Mouse (Mus musculus): Measurements from ENCODE around the gene A930004D18Rik. TPM values are rescaled to one million over a fixed set of nuclear protein-coding genes. Genes with fewer than 3 reads are reported as not detected.
A peak's percentile ranks its signal among the peaks of the same experiment; 100 is the strongest.
"Not testable (repeated sequence)": the region's sequence is repeated elsewhere in the genome, so short reads cannot be mapped to it uniquely, and the experiment has no call there.

A930004D18Rik gene
- polyA plus RNA-seq, 1 experiment from 2014 or later = 11.3 TPM

DNA sequence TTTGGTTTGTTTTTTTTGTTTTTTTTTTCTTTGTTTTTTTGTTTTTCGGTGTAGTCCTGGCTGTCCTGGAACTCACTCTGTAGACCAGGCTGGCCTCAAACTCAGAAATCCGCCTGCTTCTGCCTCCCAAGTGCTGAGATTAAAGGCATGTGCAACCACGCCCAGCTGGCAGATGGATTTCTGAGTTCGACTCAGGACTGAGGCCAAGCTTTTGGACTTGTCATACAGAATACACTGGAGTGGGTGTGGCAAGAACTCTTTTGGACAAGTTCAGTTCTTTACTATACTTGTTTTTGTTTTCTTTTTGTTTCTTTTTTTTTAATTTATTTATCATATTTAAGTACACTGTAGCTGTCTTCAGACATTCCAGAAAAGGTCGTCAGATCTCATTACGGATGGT lies 58.8 kb downstream of the A930004D18Rik start:
- no peak for ATAC-seq (ENCODE audit: insufficient read depth, low FRiP score, low read depth)
- WGBS = 94% methylated on average over 6 of the region's 6 CpGs
- H3K4me2 ChIP-seq = no peak overlapping the region

DNA sequence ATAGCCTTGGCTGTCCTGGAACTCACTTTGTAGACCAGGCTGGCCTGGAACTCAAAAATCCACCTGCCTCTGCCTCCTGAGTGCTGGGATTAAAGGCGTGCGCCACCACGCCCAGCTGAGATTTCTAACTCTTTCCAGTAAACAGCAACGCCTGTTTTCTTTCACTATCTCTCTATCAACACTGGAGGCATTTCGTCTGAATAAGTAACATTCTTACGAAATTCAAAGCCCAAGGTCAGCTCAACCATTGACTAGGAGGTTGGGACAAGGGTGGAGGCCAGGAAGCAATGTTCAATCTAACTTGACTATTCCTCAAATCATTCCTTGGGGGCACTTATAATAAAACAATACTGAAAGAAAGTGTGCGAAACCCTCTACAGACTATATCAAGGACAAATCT lies 59.3 kb downstream of the A930004D18Rik start:
- not testable (repeated sequence) for H3K4me2 ChIP-seq; H3K9me3 ChIP-seq; H3K36me3 ChIP-seq; H3K27ac ChIP-seq; ATAC-seq (ENCODE audit: insufficient read depth, low FRiP score, low read depth); H3K4me1 ChIP-seq; H3K27me3 ChIP-seq (replicated peaks); H3K9ac ChIP-seq; H3K4me3 ChIP-seq (replicated peaks)
- 90% methylated on average over 7 of the region's 7 CpGs for WGBS

More for the DNA sequence above, 58.8 kb downstream of the A930004D18Rik start:
- Histone ChIP-seq H3K27ac (no peak overlapping the region), H3K4me1 (no peaks in the 10 kb centered on the region), H3K36me3 (no peaks in the 10 kb centered on the region), H3K27me3 (replicated peaks) (no peaks in the 10 kb centered on the region), H3K4me3 (replicated peaks) (no peak overlapping the region), H3K9ac (no peak overlapping the region), H3K9me3 (no peaks in the 10 kb centered on the region)

DNA sequence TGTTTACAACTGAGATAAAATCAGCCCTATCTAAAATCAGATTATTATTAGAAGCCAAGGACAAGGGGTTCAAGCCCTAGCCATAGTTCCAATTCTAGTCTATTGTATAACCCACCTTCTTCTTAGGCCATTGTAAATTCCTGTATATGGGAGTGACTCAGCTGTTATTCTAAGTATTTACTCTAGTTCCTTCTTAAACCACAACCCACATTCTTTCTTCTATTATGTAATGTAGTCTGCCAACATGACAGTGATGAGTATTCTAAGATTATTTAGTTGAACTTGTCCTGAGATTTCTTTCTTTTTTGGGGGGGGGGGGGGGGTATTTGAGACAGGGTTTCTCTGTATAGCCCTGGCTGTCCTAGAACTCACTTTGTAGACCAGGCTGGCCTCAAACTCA lies 59.9 kb downstream of the A930004D18Rik start:
- H3K4me1 ChIP-seq; H3K4me2 ChIP-seq; H3K36me3 ChIP-seq; H3K27ac ChIP-seq; H3K9me3 ChIP-seq; H3K27me3 ChIP-seq (replicated peaks); ATAC-seq (ENCODE audit: insufficient read depth, low FRiP score, low read depth); H3K4me3 ChIP-seq (replicated peaks); H3K9ac ChIP-seq: not testable (repeated sequence)

DNA sequence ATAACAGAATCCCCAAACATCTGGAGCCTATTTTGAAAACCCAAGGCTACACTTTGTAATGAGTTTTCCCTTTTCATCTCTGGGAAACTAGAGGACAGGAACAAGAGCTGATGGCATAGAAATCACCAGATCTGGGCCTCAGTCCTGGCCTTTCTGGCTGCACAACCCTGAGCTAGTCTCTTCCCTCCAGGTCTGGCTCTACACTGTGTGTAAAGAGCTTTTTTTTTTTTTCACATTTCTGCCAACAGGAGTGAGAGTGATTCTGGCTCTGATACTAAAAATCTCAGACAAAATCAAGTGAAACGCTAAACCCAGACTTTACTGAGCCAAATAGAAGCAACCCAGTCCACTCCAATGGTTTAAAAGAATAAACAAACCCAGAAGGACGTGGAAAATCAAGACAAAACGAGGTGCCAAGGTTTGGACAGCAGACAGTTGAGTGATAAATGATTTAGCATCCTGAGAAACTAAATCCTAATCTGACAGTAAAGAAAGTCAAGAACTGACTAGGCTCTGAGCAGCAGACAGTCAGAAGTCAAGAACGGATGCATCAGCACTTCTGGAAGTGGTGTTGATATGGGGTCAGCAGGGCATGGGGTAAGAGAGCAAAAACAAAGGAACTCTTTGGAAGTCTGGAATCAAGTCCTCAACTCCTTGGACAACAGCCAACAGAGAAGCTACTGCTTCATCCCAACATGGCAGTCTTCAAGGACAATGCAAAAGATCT lies 61.8 kb downstream of the A930004D18Rik start:
- WGBS = 37% methylated on average over 4 of the region's 4 CpGs
- H3K4me3 ChIP-seq (replicated peaks) = no peak overlapping the region
- no peaks in the 10 kb centered on the region for H3K27me3 ChIP-seq (replicated peaks)
- H3K27ac ChIP-seq = no peak overlapping the region
- H3K9ac ChIP-seq = no peak overlapping the region
- no peak for ATAC-seq (ENCODE audit: insufficient read depth, low FRiP score, low read depth)
- no peaks in the 10 kb centered on the region for H3K36me3 ChIP-seq
- H3K4me1 ChIP-seq = no peaks in the 10 kb centered on the region
- H3K4me2 ChIP-seq = no peak overlapping the region
- no peaks in the 10 kb centered on the region for H3K9me3 ChIP-seq

Small RNAs within 50 kb of the gene (microRNA-seq; reads per million reads assigned to microRNA genes)
- 11.4 reads per million, percentile 26 among the genes with 10 or more reads in this experiment for gene Mir7655

Other genes with a start within 250 kb of the A930004D18Rik start
- not detected in 2 replicates for gene H2al2a, start 40.8 kb downstream of the A930004D18Rik start, polyA plus RNA-seq (2015; fragmentation: Nextera tagmentation; extraction: Ambion mirVana)
- 4.0 TPM in 2 replicates for gene Skida1, start 11.3 kb upstream of the A930004D18Rik start, polyA plus RNA-seq (2015; fragmentation: Nextera tagmentation; extraction: Ambion mirVana)
- 52.2 and 59.1 TPM in 2 replicates for gene Mllt10, start 17.5 kb upstream of the A930004D18Rik start, polyA plus RNA-seq (2015; fragmentation: Nextera tagmentation; extraction: Ambion mirVana)

Measured in stomach, embryonic 15.5 days (tissue).